Mouse (Mus musculus) stomach, postnatal 0 days (tissue): ENCODE measurements around the gene Ifne. TPM values are rescaled to one million over a fixed set of nuclear protein-coding genes. Genes with fewer than 3 reads are reported as not detected.
A peak's percentile ranks its signal among the peaks of the same experiment; 100 is the strongest.

Experiments used
- ATAC-seq: fragments of 200-750 bp; cut with Nextera tagmentation; 2 replicates; pipeline ENCODE4 v1.8.0; 2017; ENCODE audit not compliant: low FRiP score, low TSS enrichment
- DNase-seq: peaks from one replicate; pipeline ENCODE4 v3.0.0-alpha.2; 2016; ENCODE audit warnings: low spot score
- H3K27ac ChIP-seq: fragments of 300-500 bp; sonication (generic); replicated peaks from 2 replicates; pipeline ENCODE4 v1.5.1; 2014; ENCODE audit warnings: mild to moderate bottlenecking, control low read depth
- H3K27me3 ChIP-seq: fragments of 300-500 bp; sonication (generic); 2 replicates; pipeline ENCODE4 v1.6.1; 2014; ENCODE audit warnings: low read length; ENCODE audit not compliant: control insufficient read depth, insufficient read depth
- H3K36me3 ChIP-seq: fragments of 300-500 bp; sonication (generic); 2 replicates; pipeline ENCODE4 v1.6.1; 2014; ENCODE audit warnings: low read length, mixed read lengths; ENCODE audit not compliant: control insufficient read depth, insufficient read depth
- H3K4me1 ChIP-seq: fragments of 300-500 bp; sonication (generic); replicated peaks from 2 replicates; pipeline ENCODE4 v1.6.1; 2014; ENCODE audit warnings: antibody characterized with exemption; ENCODE audit not compliant: control insufficient read depth, insufficient read depth
- H3K4me2 ChIP-seq: fragments of 300-500 bp; sonication (generic); replicated peaks from 2 replicates; pipeline ENCODE4 v1.6.1; 2014; ENCODE audit warnings: low read depth, mild to moderate bottlenecking, control low read depth, moderate library complexity
- H3K4me3 ChIP-seq: fragments of 300-500 bp; sonication (generic); 2 replicates; pipeline ENCODE4 v1.5.1; 2014; ENCODE audit warnings: low read depth, low read length, control low read depth
- H3K9ac ChIP-seq: fragments of 300-500 bp; sonication (generic); 2 replicates; pipeline ENCODE4 v1.6.1; 2014; ENCODE audit warnings: mild to moderate bottlenecking, low read length, control low read depth, mixed read lengths
- H3K9me3 ChIP-seq: fragments of 300-500 bp; sonication (generic); 2 replicates; pipeline ENCODE4 v1.6.1; 2016; ENCODE audit warnings: low read length; ENCODE audit not compliant: control insufficient read depth
- CTCF ChIP-seq: IDR thresholded peaks from 2 replicates; pipeline ENCODE4 v1.5.1; 2016; ENCODE audit warnings: antibody characterized with exemption, low read depth, mild to moderate bottlenecking, moderate library complexity
- EP300 ChIP-seq: optimal IDR thresholded peaks from 2 replicates; pipeline ENCODE3; 2016; ENCODE audit warnings: antibody characterized with exemption
- WGBS: fragments of 180-500 bp; shearing (Covaris S2); extraction: QIAGEN DNeasy Blood & Tissue Kit; methylation state at CpG from one replicate; pipeline ENCODE4 v1.1.7; 2014; 5-methylcytosine and 5-hydroxymethylcytosine counted together
- polyA plus RNA-seq: library from polyadenylated mRNA; unstranded; fragments of >200 nt; fragmentation: Nextera tagmentation; extraction: Ambion mirVana; gene quantifications from 2 replicates; pipeline ENCODE4 v1.2.1, GENCODE M21; 2015

Ifne gene
- polyA plus RNA-seq, 1 experiment from 2014 or later, result 0.85 TPM

DNA sequence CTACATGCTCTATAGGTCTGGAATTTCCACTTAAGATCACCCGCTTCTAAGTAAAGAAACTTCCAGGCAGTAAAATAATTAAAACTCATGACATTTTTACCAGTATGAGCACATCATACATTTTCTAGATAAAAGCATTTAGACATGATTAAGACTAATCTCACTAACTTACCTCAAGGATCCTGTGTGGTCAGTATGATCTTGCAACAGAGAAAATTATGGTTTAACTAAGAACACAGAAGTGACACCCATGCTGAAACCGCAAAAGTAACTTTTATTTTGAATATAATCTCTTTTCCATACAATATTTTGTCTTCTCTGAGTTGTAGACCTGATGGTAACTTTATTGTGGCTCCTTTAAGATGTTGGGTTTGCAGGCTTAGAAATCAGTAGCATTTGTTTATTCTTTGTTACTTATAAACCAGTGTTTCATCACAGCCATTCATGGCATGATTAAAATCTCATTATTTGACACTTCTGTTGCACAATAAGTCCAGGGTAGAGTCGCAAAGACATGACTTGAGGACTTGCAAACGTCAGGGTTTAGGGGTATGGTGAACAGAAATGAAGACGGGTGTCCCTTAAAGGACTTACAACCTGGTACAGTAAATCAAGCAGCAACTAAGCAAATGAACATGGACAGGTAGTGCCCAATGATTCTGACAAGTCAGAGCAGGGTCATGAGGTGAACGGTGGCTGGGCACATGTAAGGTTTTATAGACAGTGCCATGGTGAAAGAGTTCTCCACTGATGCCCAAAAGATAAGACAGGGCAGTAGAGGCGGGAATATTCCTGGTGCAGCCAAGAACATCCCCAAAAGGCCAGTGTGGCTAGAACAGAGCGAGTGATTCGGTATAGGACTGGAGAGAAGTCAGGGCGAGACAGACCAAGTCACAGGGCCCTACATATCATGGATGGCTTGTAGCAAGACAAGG, 29.9 kb upstream of the Ifne start:
- TF ChIP-seq CTCF, result no peak
- no peak for TF ChIP-seq EP300
- no peaks in the 10 kb centered on the region for H3K27me3 ChIP-seq
- no peak overlapping the region for H3K9ac ChIP-seq
- no peak overlapping the region for H3K4me3 ChIP-seq
- no peaks in the 10 kb centered on the region for H3K4me1 ChIP-seq
- 75% methylated on average over 10 of the region's 10 CpGs for WGBS
- H3K9me3 ChIP-seq, result no peaks in the 10 kb centered on the region
- peak; percentile 31; the same call in 1 of the 2 replicates for ATAC-seq
- no peak for DNase-seq
- no peak overlapping the region for H3K27ac ChIP-seq
- no peaks in the 10 kb centered on the region for H3K36me3 ChIP-seq
- H3K4me2 ChIP-seq, result no peak overlapping the region

DNA sequence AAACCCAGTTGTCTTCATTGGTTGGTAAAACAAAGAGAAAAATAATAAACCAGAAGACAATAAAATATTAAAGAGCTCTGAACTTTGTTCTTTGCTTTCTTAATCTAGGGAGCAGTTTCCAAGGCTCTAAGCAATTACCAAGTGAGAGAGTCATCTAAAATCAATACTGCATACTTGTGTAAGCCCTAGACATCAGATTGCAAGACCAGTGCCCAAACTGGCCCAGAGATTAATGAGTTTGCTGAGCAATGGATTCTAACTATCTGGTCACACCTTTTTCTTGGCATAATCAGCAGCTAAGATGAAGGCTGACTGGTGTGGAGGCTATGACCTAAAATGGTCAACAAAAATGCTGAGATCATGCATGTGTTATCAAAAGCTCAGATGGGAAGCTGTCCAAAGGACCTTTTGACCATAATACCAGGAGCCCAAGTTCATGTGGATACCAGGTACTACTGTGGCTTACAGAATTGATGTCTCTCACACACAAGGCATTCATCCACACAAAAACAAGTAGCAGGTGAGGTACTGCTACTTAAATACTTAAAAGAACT, 13.3 kb upstream of the Ifne start:
- Histone ChIP-seq H3K9me3 (no peaks in the 10 kb centered on the region), H3K4me1 (no peaks in the 10 kb centered on the region), H3K27ac (no peak overlapping the region), H3K9ac (no peak overlapping the region), H3K36me3 (no peaks in the 10 kb centered on the region), H3K27me3 (no peaks in the 10 kb centered on the region), H3K4me3 (no peak overlapping the region), H3K4me2 (no peak overlapping the region)
- TF ChIP-seq CTCF, result no peak
- no peak for TF ChIP-seq EP300
- peak; percentile 89 for ATAC-seq
- DNase-seq, result no peak

DNA sequence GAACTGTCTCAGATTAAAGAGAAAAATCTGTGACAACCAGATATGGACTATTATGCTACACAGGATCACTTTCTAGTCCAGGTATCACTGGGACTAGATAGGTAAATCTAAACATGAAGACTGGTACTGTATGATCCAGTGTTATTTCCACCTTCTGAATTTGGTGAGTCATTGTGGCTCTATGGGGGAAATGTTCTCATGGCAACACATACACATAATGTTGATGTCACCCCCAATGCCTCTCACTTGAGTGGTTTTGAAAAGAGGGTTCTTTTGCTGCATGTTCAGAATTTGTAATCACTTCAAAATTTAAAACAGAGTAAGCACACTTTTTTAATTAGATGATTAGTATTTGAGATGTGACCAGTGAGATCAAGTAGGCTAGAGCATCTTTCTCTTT, 8.2 kb upstream of the Ifne start:
- Histone ChIP-seq H3K9me3 (no peaks in the 10 kb centered on the region), H3K4me1 (no peaks in the 10 kb centered on the region), H3K4me3 (no peak overlapping the region), H3K4me2 (no peak overlapping the region), H3K27me3 (no peaks in the 10 kb centered on the region), H3K36me3 (no peaks in the 10 kb centered on the region), H3K27ac (no peak overlapping the region), H3K9ac (no peak overlapping the region)
- ATAC-seq, result no peak
- TF ChIP-seq CTCF (no peak), EP300 (no peak)
- no peak for DNase-seq

DNA sequence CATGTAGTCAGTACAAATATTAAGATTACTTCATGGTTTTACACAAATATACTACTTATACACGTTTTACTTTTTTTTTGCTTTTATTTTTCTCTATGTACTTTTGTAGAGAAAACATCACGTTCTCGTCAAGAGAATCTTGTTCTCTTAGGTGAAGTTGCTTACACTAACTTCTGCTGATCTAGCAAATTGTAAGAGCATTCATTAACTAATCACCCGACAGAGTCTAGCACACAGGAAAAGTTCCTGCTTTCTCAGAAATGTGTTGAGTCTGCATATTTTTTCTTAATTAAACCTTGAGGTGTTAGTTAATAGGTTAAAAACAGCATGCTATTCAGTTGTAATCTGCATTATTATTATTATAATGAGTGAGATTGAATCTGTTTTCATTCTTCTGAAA, 1.2 kb downstream of the Ifne start:
- ATAC-seq, result no peak

DNA sequence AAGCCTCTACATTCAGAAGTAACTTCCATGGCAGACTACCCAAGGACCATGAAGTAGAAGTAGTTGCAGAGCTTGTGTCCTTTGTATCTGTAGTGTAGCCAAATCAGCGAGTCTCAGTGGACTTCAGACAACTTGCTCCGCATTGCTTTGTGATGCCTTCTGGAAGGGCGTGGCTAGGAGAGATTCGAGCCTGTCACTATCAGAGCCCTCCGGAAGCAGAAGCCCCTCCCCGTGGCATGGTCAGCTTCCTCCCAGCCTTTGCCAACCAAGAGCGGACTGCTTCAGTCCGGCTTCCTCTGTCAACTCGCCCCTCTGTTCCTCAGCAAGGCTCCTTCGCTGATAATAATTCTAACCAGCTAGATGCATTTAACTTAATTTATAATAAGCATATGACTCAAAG, 1.8 kb downstream of the Ifne start:
- Histone ChIP-seq H3K36me3 (no peaks in the 10 kb centered on the region), H3K4me2 (no peak overlapping the region), H3K27me3 (no peaks in the 10 kb centered on the region), H3K4me1 (no peaks in the 10 kb centered on the region), H3K9me3 (no peaks in the 10 kb centered on the region), H3K27ac (peak overlapping the region; percentile 20; the same call in 1 of the 2 replicates), H3K9ac (no peak overlapping the region), H3K4me3 (no peak overlapping the region)
- DNase-seq (peak; percentile 40), ATAC-seq (peak; percentile 43; the same call in 1 of the 2 replicates)
- WGBS, result 33% methylated on average over 10 of the region's 10 CpGs
- TF ChIP-seq CTCF, result no peak
- TF ChIP-seq EP300, result no peak

More for the DNA sequence above, 1.2 kb downstream of the Ifne start:
- WGBS, result 58% methylated on average over 4 of the region's 4 CpGs
- H3K36me3 ChIP-seq, result no peaks in the 10 kb centered on the region
- H3K4me2 ChIP-seq, result no peak overlapping the region
- DNase-seq, result no peak
- TF ChIP-seq EP300 (no peak), CTCF (no peak)
- H3K9ac ChIP-seq, result no peak overlapping the region
- no peak overlapping the region for H3K4me3 ChIP-seq
- no peaks in the 10 kb centered on the region for H3K27me3 ChIP-seq
- no peaks in the 10 kb centered on the region for H3K4me1 ChIP-seq
- H3K9me3 ChIP-seq, result no peaks in the 10 kb centered on the region
- H3K27ac ChIP-seq, result no peak overlapping the region

DNA sequence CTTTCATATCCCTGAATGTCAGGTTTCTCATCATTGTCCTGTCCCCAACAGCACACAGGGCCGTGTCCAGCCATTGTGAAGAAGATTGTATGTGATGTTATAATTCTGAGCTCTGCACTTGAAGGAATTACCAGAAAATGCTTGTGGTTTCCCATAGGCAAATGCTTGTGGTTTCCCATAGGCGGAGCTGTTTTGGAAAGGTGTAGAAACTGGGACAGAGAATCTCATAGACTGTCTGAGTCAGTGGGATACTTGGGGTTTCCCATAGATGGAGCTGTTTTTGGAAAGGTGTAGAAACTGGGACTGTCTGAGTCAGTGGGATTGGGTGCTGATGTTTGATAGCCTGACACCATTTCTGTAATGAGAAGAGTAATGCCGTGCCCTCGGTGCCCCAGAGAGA, 3.5 kb downstream of the Ifne start:
- no peaks in the 10 kb centered on the region for H3K4me1 ChIP-seq
- WGBS, result 80% methylated on average over 4 of the region's 4 CpGs
- DNase-seq (no peak), ATAC-seq (no peak)
- TF ChIP-seq EP300 (no peak), CTCF (peak; percentile 28)
- no peaks in the 10 kb centered on the region for H3K36me3 ChIP-seq
- no peaks in the 10 kb centered on the region for H3K27me3 ChIP-seq
- H3K9ac ChIP-seq, result no peak overlapping the region
- no peak overlapping the region for H3K4me2 ChIP-seq
- H3K27ac ChIP-seq, result no peak overlapping the region
- H3K9me3 ChIP-seq, result no peaks in the 10 kb centered on the region
- no peak overlapping the region for H3K4me3 ChIP-seq
